Mouse (Mus musculus): Measurements from ENCODE around the gene Sectm1a. TPM values are rescaled to one million over a fixed set of nuclear protein-coding genes. Genes with fewer than 3 reads are reported as not detected.

Sectm1a gene
- 0.34 TPM in 1 of 2 replicates, not detected in the other for polyA plus RNA-seq (2014; fragmentation: Nextera tagmentation; extraction: Ambion mirVana)

- H3K9me3 ChIP-seq (ENCODE audit: control insufficient read depth, low read depth, low read length) = no peaks in the 10 kb centered on the region
- no peaks in the 10 kb centered on the region for H3K27me3 ChIP-seq (ENCODE audit: control insufficient read depth, insufficient read depth, low read length)
- H3K4me3 ChIP-seq (ENCODE audit: low read depth, low read length) = no peak within 1 kb of the TSS
- H3K36me3 ChIP-seq (ENCODE audit: control insufficient read depth, insufficient read depth, low read length) = no peaks in the 10 kb centered on the region
- no peak within 1 kb of the TSS for H3K9ac ChIP-seq (replicated peaks; ENCODE audit: low read depth, low read length)
- WGBS = 66% methylated on average over 3 of the region's 3 CpGs
- no peak within 1 kb of the TSS for H3K4me2 ChIP-seq (replicated peaks; ENCODE audit: low read depth, low read length)
- no peaks in the 10 kb centered on the region for H3K4me1 ChIP-seq (ENCODE audit: control insufficient read depth, insufficient read depth, low read length)
- ATAC-seq (ENCODE audit: insufficient number of reproducible peaks, insufficient read depth, low FRiP score, low read depth) = no peak
- no peak within 1 kb of the TSS for H3K27ac ChIP-seq (ENCODE audit: low read length)
Observed at GRCm38 (mm10) chr11:121081120-121081519, at the start of gene Sectm1a. TSS of gene Sectm1a (minus strand) at chr11:121081220.

- Histone ChIP-seq H3K27ac (ENCODE audit: low read length) (no peak overlapping the region), H3K27me3 (ENCODE audit: control insufficient read depth, insufficient read depth, low read length) (no peaks in the 10 kb centered on the region), H3K4me2 (replicated peaks; ENCODE audit: low read depth, low read length) (no peak overlapping the region), H3K4me3 (ENCODE audit: low read depth, low read length) (no peak overlapping the region), H3K36me3 (ENCODE audit: control insufficient read depth, insufficient read depth, low read length) (no peaks in the 10 kb centered on the region), H3K9ac (replicated peaks; ENCODE audit: low read depth, low read length) (no peak overlapping the region), H3K9me3 (ENCODE audit: control insufficient read depth, low read depth, low read length) (no peaks in the 10 kb centered on the region), H3K4me1 (ENCODE audit: control insufficient read depth, insufficient read depth, low read length) (no peaks in the 10 kb centered on the region)
- WGBS = 83% methylated on average over 1 of the region's 1 CpGs
- ATAC-seq (ENCODE audit: insufficient number of reproducible peaks, insufficient read depth, low FRiP score, low read depth) = no peak
Observed at GRCm38 (mm10) chr11:121129616-121130015, 48.6 kb upstream of the Sectm1a start.

- no peaks in the 10 kb centered on the region for H3K27me3 ChIP-seq (ENCODE audit: control insufficient read depth, insufficient read depth, low read length)
- no peak overlapping the region for H3K9ac ChIP-seq (replicated peaks; ENCODE audit: low read depth, low read length)
- no peaks in the 10 kb centered on the region for H3K9me3 ChIP-seq (ENCODE audit: control insufficient read depth, low read depth, low read length)
- WGBS = 89% methylated on average over 3 of the region's 3 CpGs
- H3K4me3 ChIP-seq (ENCODE audit: low read depth, low read length) = no peak overlapping the region
- H3K4me1 ChIP-seq (ENCODE audit: control insufficient read depth, insufficient read depth, low read length) = no peaks in the 10 kb centered on the region
- no peaks in the 10 kb centered on the region for H3K36me3 ChIP-seq (ENCODE audit: control insufficient read depth, insufficient read depth, low read length)
- no peak overlapping the region for H3K4me2 ChIP-seq (replicated peaks; ENCODE audit: low read depth, low read length)
- ATAC-seq (ENCODE audit: insufficient number of reproducible peaks, insufficient read depth, low FRiP score, low read depth) = no peak
- H3K27ac ChIP-seq (ENCODE audit: low read length) = no peak overlapping the region
Observed at GRCm38 (mm10) chr11:121127441-121127840, 46.4 kb upstream of the Sectm1a start.

- 91% methylated on average over 1 of the region's 1 CpGs for WGBS
- H3K9ac ChIP-seq (replicated peaks; ENCODE audit: low read depth, low read length) = no peak overlapping the region
- no peaks in the 10 kb centered on the region for H3K36me3 ChIP-seq (ENCODE audit: control insufficient read depth, insufficient read depth, low read length)
- H3K4me2 ChIP-seq (replicated peaks; ENCODE audit: low read depth, low read length) = no peak overlapping the region
- H3K27me3 ChIP-seq (ENCODE audit: control insufficient read depth, insufficient read depth, low read length) = no peaks in the 10 kb centered on the region
- H3K9me3 ChIP-seq (ENCODE audit: control insufficient read depth, low read depth, low read length) = no peaks in the 10 kb centered on the region
- no peak for ATAC-seq (ENCODE audit: insufficient number of reproducible peaks, insufficient read depth, low FRiP score, low read depth)
- no peak overlapping the region for H3K27ac ChIP-seq (ENCODE audit: low read length)
- no peak overlapping the region for H3K4me3 ChIP-seq (ENCODE audit: low read depth, low read length)
- H3K4me1 ChIP-seq (ENCODE audit: control insufficient read depth, insufficient read depth, low read length) = peaks cover 6% of the 10 kb centered on the region; the same call in 1 of the 2 replicates
Observed at GRCm38 (mm10) chr11:121126395-121126794, 45.4 kb upstream of the Sectm1a start.

GRCm38 (mm10) chr11:121125522-121126172 is 44.6 kb upstream of the Sectm1a start:
- no peak overlapping the region for H3K4me3 ChIP-seq (ENCODE audit: low read depth, low read length)
- WGBS = 73% methylated on average over 3 of the region's 3 CpGs
- H3K4me1 ChIP-seq (ENCODE audit: control insufficient read depth, insufficient read depth, low read length) = peaks cover 10% of the 10 kb centered on the region
- ATAC-seq (ENCODE audit: insufficient number of reproducible peaks, insufficient read depth, low FRiP score, low read depth) = no peak
- no peaks in the 10 kb centered on the region for H3K27me3 ChIP-seq (ENCODE audit: control insufficient read depth, insufficient read depth, low read length)
- no peak overlapping the region for H3K9ac ChIP-seq (replicated peaks; ENCODE audit: low read depth, low read length)
- H3K36me3 ChIP-seq (ENCODE audit: control insufficient read depth, insufficient read depth, low read length) = no peaks in the 10 kb centered on the region
- H3K9me3 ChIP-seq (ENCODE audit: control insufficient read depth, low read depth, low read length) = no peaks in the 10 kb centered on the region
- H3K4me2 ChIP-seq (replicated peaks; ENCODE audit: low read depth, low read length) = no peak overlapping the region
- H3K27ac ChIP-seq (ENCODE audit: low read length) = no peak overlapping the region

- Histone ChIP-seq H3K4me1 (ENCODE audit: control insufficient read depth, insufficient read depth, low read length) (peaks cover 10% of the 10 kb centered on the region), H3K27ac (ENCODE audit: low read length) (no peak overlapping the region), H3K9ac (replicated peaks; ENCODE audit: low read depth, low read length) (no peak overlapping the region), H3K4me3 (ENCODE audit: low read depth, low read length) (no peak overlapping the region), H3K9me3 (ENCODE audit: control insufficient read depth, low read depth, low read length) (no peaks in the 10 kb centered on the region), H3K36me3 (ENCODE audit: control insufficient read depth, insufficient read depth, low read length) (no peaks in the 10 kb centered on the region), H3K4me2 (replicated peaks; ENCODE audit: low read depth, low read length) (no peak overlapping the region), H3K27me3 (ENCODE audit: control insufficient read depth, insufficient read depth, low read length) (no peaks in the 10 kb centered on the region)
- 88% methylated on average over 4 of the region's 4 CpGs for WGBS
- no peak for ATAC-seq (ENCODE audit: insufficient number of reproducible peaks, insufficient read depth, low FRiP score, low read depth)
Observed at GRCm38 (mm10) chr11:121123438-121123837, 42.4 kb upstream of the Sectm1a start.

GRCm38 (mm10) chr11:121122024-121122670 is 41.1 kb upstream of the Sectm1a start:
- no peaks in the 10 kb centered on the region for H3K36me3 ChIP-seq (ENCODE audit: control insufficient read depth, insufficient read depth, low read length)
- 46% methylated on average over 2 of the region's 2 CpGs for WGBS
- no peak overlapping the region for H3K4me3 ChIP-seq (ENCODE audit: low read depth, low read length)
- no peaks in the 10 kb centered on the region for H3K9me3 ChIP-seq (ENCODE audit: control insufficient read depth, low read depth, low read length)
- no peak for ATAC-seq (ENCODE audit: insufficient number of reproducible peaks, insufficient read depth, low FRiP score, low read depth)
- H3K27ac ChIP-seq (ENCODE audit: low read length) = no peak overlapping the region
- H3K4me2 ChIP-seq (replicated peaks; ENCODE audit: low read depth, low read length) = no peak overlapping the region
- H3K9ac ChIP-seq (replicated peaks; ENCODE audit: low read depth, low read length) = no peak overlapping the region
- H3K27me3 ChIP-seq (ENCODE audit: control insufficient read depth, insufficient read depth, low read length) = no peaks in the 10 kb centered on the region
- peaks cover 10% of the 10 kb centered on the region for H3K4me1 ChIP-seq (ENCODE audit: control insufficient read depth, insufficient read depth, low read length)

- H3K27ac ChIP-seq (ENCODE audit: low read length) = no peak overlapping the region
- H3K4me1 ChIP-seq (ENCODE audit: control insufficient read depth, insufficient read depth, low read length) = peaks cover 10% of the 10 kb centered on the region
- H3K9ac ChIP-seq (replicated peaks; ENCODE audit: low read depth, low read length) = no peak overlapping the region
- no peak overlapping the region for H3K4me2 ChIP-seq (replicated peaks; ENCODE audit: low read depth, low read length)
- no peaks in the 10 kb centered on the region for H3K36me3 ChIP-seq (ENCODE audit: control insufficient read depth, insufficient read depth, low read length)
- ATAC-seq (ENCODE audit: insufficient number of reproducible peaks, insufficient read depth, low FRiP score, low read depth) = no peak
- H3K27me3 ChIP-seq (ENCODE audit: control insufficient read depth, insufficient read depth, low read length) = no peaks in the 10 kb centered on the region
- no peak overlapping the region for H3K4me3 ChIP-seq (ENCODE audit: low read depth, low read length)
- 52% methylated on average over 3 of the region's 3 CpGs for WGBS
- H3K9me3 ChIP-seq (ENCODE audit: control insufficient read depth, low read depth, low read length) = no peaks in the 10 kb centered on the region
Observed at GRCm38 (mm10) chr11:121121151-121121550, 40.1 kb upstream of the Sectm1a start.

All from stomach, embryonic 14.5 days (tissue).